Mouse (Mus musculus): Measurements from ENCODE around the gene Msi1. TPM values are rescaled to one million over a fixed set of nuclear protein-coding genes. Genes with fewer than 3 reads are reported as not detected.

Gene Msi1
- polyA plus RNA-seq, 1 experiment from 2014 or later: 23.0 TPM

Other genes with a start within 250 kb of the Msi1 start
- 6.5 and 11.6 TPM in 2 replicates for gene Cabp1, start 235.2 kb upstream of the Msi1 start, polyA plus RNA-seq (2015; fragmentation: Nextera tagmentation; extraction: Ambion mirVana)
- 106 and 107 TPM in 2 replicates for gene Pop5, start 193.8 kb upstream of the Msi1 start, polyA plus RNA-seq (2015; fragmentation: Nextera tagmentation; extraction: Ambion mirVana)
- gene Rnf10, start 156.7 kb upstream of the Msi1 start, polyA plus RNA-seq (2015; fragmentation: Nextera tagmentation; extraction: Ambion mirVana): 146 and 180 TPM in 2 replicates
- 61.4 and 62.9 TPM in 2 replicates for gene Coq5, start 149.9 kb upstream of the Msi1 start, polyA plus RNA-seq (2015; fragmentation: Nextera tagmentation; extraction: Ambion mirVana)
- gene Dynll1, start 128.6 kb upstream of the Msi1 start, polyA plus RNA-seq (2015; fragmentation: Nextera tagmentation; extraction: Ambion mirVana): 1,172 and 1,268 TPM in 2 replicates
- gene Srsf9, start 102.4 kb upstream of the Msi1 start, polyA plus RNA-seq (2015; fragmentation: Nextera tagmentation; extraction: Ambion mirVana): 105 and 128 TPM in 2 replicates
- 32.3 and 45.5 TPM in 2 replicates for gene Gatc, start 88.4 kb upstream of the Msi1 start, polyA plus RNA-seq (2015; fragmentation: Nextera tagmentation; extraction: Ambion mirVana)
- 51.3 and 52.8 TPM in 2 replicates for gene Triap1, start 88.4 kb upstream of the Msi1 start, polyA plus RNA-seq (2015; fragmentation: Nextera tagmentation; extraction: Ambion mirVana)
- gene Cox6a1, start 80.6 kb upstream of the Msi1 start, polyA plus RNA-seq (2015; fragmentation: Nextera tagmentation; extraction: Ambion mirVana): 1,192 and 1,343 TPM in 2 replicates
- not detected in 2 replicates for gene Pla2g1b, start 36.7 kb downstream of the Msi1 start, polyA plus RNA-seq (2015; fragmentation: Nextera tagmentation; extraction: Ambion mirVana)
- gene Sirt4, start 55.1 kb downstream of the Msi1 start, polyA plus RNA-seq (2015; fragmentation: Nextera tagmentation; extraction: Ambion mirVana): 24.8 and 26.8 TPM in 2 replicates
- gene Pxn, start 77.1 kb downstream of the Msi1 start, polyA plus RNA-seq (2015; fragmentation: Nextera tagmentation; extraction: Ambion mirVana): 19.1 and 23.9 TPM in 2 replicates
- gene Rplp0, start 129.9 kb downstream of the Msi1 start, polyA plus RNA-seq (2015; fragmentation: Nextera tagmentation; extraction: Ambion mirVana): 814 and 834 TPM in 2 replicates
- gene Gcn1l1, start 135.7 kb downstream of the Msi1 start, polyA plus RNA-seq (2015; fragmentation: Nextera tagmentation; extraction: Ambion mirVana): 32.2 and 39.3 TPM in 2 replicates
- gene Rab35, start 202.3 kb downstream of the Msi1 start, polyA plus RNA-seq (2015; fragmentation: Nextera tagmentation; extraction: Ambion mirVana): 8.3 and 14.6 TPM in 2 replicates